Mouse (Mus musculus) midbrain, embryonic 12.5 days (tissue): Measurements from ENCODE around the gene Lhfpl3. TPM values are rescaled to one million over a fixed set of nuclear protein-coding genes. Genes with fewer than 3 reads are reported as not detected.
A peak's percentile ranks its signal among the peaks of the same experiment; 100 is the strongest.

Source experiments
- ATAC-seq: fragments of 200-750 bp; cut with Nextera tagmentation; 2 replicates; pipeline ENCODE4 v1.8.0; 2017; ENCODE audit warnings: low read depth, moderate TSS enrichment, moderate library complexity; ENCODE audit not compliant: low FRiP score
- H3K27ac ChIP-seq: fragments of 300-500 bp; sonication (generic); replicated peaks from 2 replicates; pipeline ENCODE4 v1.5.1; 2016; ENCODE audit warnings: mild to moderate bottlenecking
- H3K27me3 ChIP-seq: fragments of 300-500 bp; sonication (generic); 2 replicates; pipeline ENCODE4 v1.6.1; 2016; ENCODE audit warnings: mild to moderate bottlenecking
- H3K36me3 ChIP-seq: fragments of 300-500 bp; sonication (generic); 2 replicates; pipeline ENCODE4 v1.6.1; 2016
- H3K4me1 ChIP-seq: fragments of 300-500 bp; sonication (generic); 2 replicates; pipeline ENCODE4 v1.6.1; 2016
- H3K4me2 ChIP-seq: fragments of 300-500 bp; sonication (generic); replicated peaks from 2 replicates; pipeline ENCODE4 v1.6.1; 2016; ENCODE audit warnings: mild to moderate bottlenecking, moderate library complexity
- H3K4me3 ChIP-seq: fragments of 300-500 bp; sonication (generic); 2 replicates; pipeline ENCODE4 v1.5.1; 2016; ENCODE audit warnings: mild to moderate bottlenecking
- H3K9ac ChIP-seq: fragments of 300-500 bp; sonication (generic); replicated peaks from 2 replicates; pipeline ENCODE4 v1.6.1; 2016; ENCODE audit warnings: mild to moderate bottlenecking, moderate library complexity
- H3K9me3 ChIP-seq: fragments of 300-500 bp; sonication (generic); 2 replicates; pipeline ENCODE4 v1.6.1; 2016; ENCODE audit warnings: mild to moderate bottlenecking
- whole genome bisulfite sequencing: fragments of 180-500 bp; shearing (Covaris S2); methylation state at CpG from one replicate; pipeline ENCODE4 v1.1.7; 2016; 5-methylcytosine and 5-hydroxymethylcytosine counted together
- polyA plus RNA-seq: library from polyadenylated mRNA; unstranded; fragments of >200 nt; fragmentation: Nextera tagmentation; extraction: Ambion mirVana; gene quantifications from 2 replicates; pipeline ENCODE4 v1.2.1, GENCODE M21; 2016

Gene Lhfpl3
- polyA plus RNA-seq, 1 experiment from 2014 or later, result 1.9 TPM

- Histone ChIP-seq H3K9ac (no peak overlapping the region), H3K4me3 (no peak overlapping the region), H3K27me3 (no peaks in the 10 kb centered on the region), H3K9me3 (no peaks in the 10 kb centered on the region), H3K27ac (no peak overlapping the region), H3K4me1 (peaks cover 13% of the 10 kb centered on the region), H3K4me2 (no peak overlapping the region), H3K36me3 (no peaks in the 10 kb centered on the region)
- WGBS, result 88% methylated on average over 1 of the region's 1 CpGs
- no peak for ATAC-seq
Measured at GRCm38 (mm10) chr5:23166658-23167057, 420.8 kb downstream of the Lhfpl3 start.

GRCm38 (mm10) chr5:23189633-23190032 lies 443.8 kb downstream of the Lhfpl3 start:
- Histone ChIP-seq H3K4me3 (no peak overlapping the region), H3K4me2 (no peak overlapping the region), H3K9ac (no peak overlapping the region), H3K27me3 (no peaks in the 10 kb centered on the region), H3K27ac (no peak overlapping the region), H3K4me1 (no peaks in the 10 kb centered on the region), H3K9me3 (no peaks in the 10 kb centered on the region), H3K36me3 (no peaks in the 10 kb centered on the region)
- no peak for ATAC-seq
- 90% methylated on average over 6 of the region's 6 CpGs for WGBS

- H3K27ac ChIP-seq, result no peak overlapping the region
- H3K4me2 ChIP-seq, result no peak overlapping the region
- H3K4me3 ChIP-seq, result no peak overlapping the region
- H3K4me1 ChIP-seq, result no peaks in the 10 kb centered on the region
- no peaks in the 10 kb centered on the region for H3K27me3 ChIP-seq
- no peaks in the 10 kb centered on the region for H3K9me3 ChIP-seq
- H3K36me3 ChIP-seq, result no peaks in the 10 kb centered on the region
- ATAC-seq, result no peak
- H3K9ac ChIP-seq, result no peak overlapping the region
- WGBS, result 86% methylated on average over 4 of the region's 4 CpGs
Measured at GRCm38 (mm10) chr5:23196879-23197278, 451.0 kb downstream of the Lhfpl3 start.

GRCm38 (mm10) chr5:23213086-23213485 lies 467.2 kb downstream of the Lhfpl3 start:
- no peak overlapping the region for H3K27ac ChIP-seq
- no peak overlapping the region for H3K4me2 ChIP-seq
- no peaks in the 10 kb centered on the region for H3K27me3 ChIP-seq
- whole genome bisulfite sequencing, result 81% methylated on average over 5 of the region's 5 CpGs
- H3K36me3 ChIP-seq, result no peaks in the 10 kb centered on the region
- no peak overlapping the region for H3K9ac ChIP-seq
- no peaks in the 10 kb centered on the region for H3K4me1 ChIP-seq
- H3K4me3 ChIP-seq, result no peak overlapping the region
- H3K9me3 ChIP-seq, result no peaks in the 10 kb centered on the region
- no peak for ATAC-seq

DNA sequence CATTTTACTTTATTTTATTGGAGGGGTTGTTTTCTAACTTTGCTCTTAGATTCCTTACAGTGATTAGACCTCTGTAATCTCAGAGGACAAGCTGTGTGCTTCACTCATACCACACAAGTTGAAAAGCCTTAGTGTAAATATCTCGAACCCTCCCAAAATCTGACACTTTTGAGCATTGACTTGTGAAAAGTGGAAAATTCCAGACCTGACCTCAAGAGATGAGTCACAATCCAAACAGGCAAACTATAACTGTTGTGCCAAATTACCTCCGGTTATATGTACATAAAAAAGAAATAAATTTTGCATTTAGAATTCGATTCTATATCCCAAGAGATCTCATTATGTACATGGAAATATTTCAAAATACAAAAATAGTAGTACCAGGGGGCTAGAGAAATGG lies 468.8 kb downstream of the Lhfpl3 start:
- Histone ChIP-seq H3K4me1 (no peaks in the 10 kb centered on the region), H3K36me3 (no peaks in the 10 kb centered on the region), H3K4me2 (no peak overlapping the region), H3K9ac (no peak overlapping the region), H3K4me3 (no peak overlapping the region), H3K9me3 (no peaks in the 10 kb centered on the region), H3K27ac (no peak overlapping the region), H3K27me3 (no peaks in the 10 kb centered on the region)
- ATAC-seq, result no peak
- 93% methylated on average over 3 of the region's 3 CpGs for WGBS

DNA sequence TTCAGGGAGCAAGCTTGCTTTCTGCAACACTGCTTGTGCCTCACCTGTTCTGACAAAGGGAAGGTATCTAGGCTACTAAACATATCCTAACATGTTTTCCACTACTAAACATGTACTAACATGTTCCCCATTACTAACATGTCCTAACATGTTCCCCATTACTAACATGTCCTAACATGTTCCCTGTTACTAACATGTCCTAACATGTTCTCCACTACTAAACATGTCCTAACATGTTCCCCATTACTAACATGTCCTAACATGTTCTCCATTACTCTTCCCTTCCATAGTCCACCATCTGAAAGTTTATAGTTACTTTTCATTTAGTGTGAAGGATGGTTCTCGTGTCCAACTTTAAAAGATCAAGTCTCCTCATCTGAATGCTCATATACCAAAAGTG lies 473.8 kb downstream of the Lhfpl3 start:
- no peaks in the 10 kb centered on the region for H3K9me3 ChIP-seq
- H3K27ac ChIP-seq, result no peak overlapping the region
- no peak for ATAC-seq
- no peak overlapping the region for H3K4me3 ChIP-seq
- H3K36me3 ChIP-seq, result no peaks in the 10 kb centered on the region
- H3K4me2 ChIP-seq, result no peak overlapping the region
- H3K27me3 ChIP-seq, result no peaks in the 10 kb centered on the region
- no peaks in the 10 kb centered on the region for H3K4me1 ChIP-seq
- 88% methylated on average over 1 of the region's 1 CpGs for WGBS
- H3K9ac ChIP-seq, result no peak overlapping the region

GRCm38 (mm10) chr5:23224759-23225536 lies 479.1 kb downstream of the Lhfpl3 start:
- 21% methylated on average over 14 of the region's 14 CpGs for WGBS
- Histone ChIP-seq H3K9me3 (no peaks in the 10 kb centered on the region), H3K36me3 (no peaks in the 10 kb centered on the region), H3K4me2 (peak overlapping the region; percentile 52), H3K4me3 (peak overlapping the region; percentile 32), H3K9ac (no peak overlapping the region; the same call in 1 of the 2 replicates), H3K27me3 (no peaks in the 10 kb centered on the region), H3K4me1 (no peaks in the 10 kb centered on the region), H3K27ac (no peak overlapping the region)
- peak; percentile 90 for ATAC-seq

- ATAC-seq, result peak; percentile 41; the same call in 1 of the 2 replicates
- 21% methylated on average over 8 of the region's 8 CpGs for WGBS
- H3K4me2 ChIP-seq, result peak overlapping the region; percentile 52; the same call in 1 of the 2 replicates
- no peak overlapping the region for H3K27ac ChIP-seq
- no peak overlapping the region for H3K4me3 ChIP-seq
- no peaks in the 10 kb centered on the region for H3K36me3 ChIP-seq
- no peaks in the 10 kb centered on the region for H3K9me3 ChIP-seq
- H3K4me1 ChIP-seq, result no peaks in the 10 kb centered on the region
- no peak overlapping the region for H3K9ac ChIP-seq
- H3K27me3 ChIP-seq, result no peaks in the 10 kb centered on the region
Measured at GRCm38 (mm10) chr5:23225621-23226020, 479.8 kb downstream of the Lhfpl3 start.

GRCm38 (mm10) chr5:23226753-23227152 lies 480.9 kb downstream of the Lhfpl3 start:
- H3K27ac ChIP-seq, result no peak overlapping the region
- no peak for ATAC-seq
- WGBS, result 59% methylated on average over 3 of the region's 3 CpGs
- no peak overlapping the region for H3K4me2 ChIP-seq
- H3K27me3 ChIP-seq, result no peaks in the 10 kb centered on the region
- no peaks in the 10 kb centered on the region for H3K9me3 ChIP-seq
- no peaks in the 10 kb centered on the region for H3K4me1 ChIP-seq
- no peak overlapping the region for H3K4me3 ChIP-seq
- H3K9ac ChIP-seq, result no peak overlapping the region
- H3K36me3 ChIP-seq, result no peaks in the 10 kb centered on the region

DNA sequence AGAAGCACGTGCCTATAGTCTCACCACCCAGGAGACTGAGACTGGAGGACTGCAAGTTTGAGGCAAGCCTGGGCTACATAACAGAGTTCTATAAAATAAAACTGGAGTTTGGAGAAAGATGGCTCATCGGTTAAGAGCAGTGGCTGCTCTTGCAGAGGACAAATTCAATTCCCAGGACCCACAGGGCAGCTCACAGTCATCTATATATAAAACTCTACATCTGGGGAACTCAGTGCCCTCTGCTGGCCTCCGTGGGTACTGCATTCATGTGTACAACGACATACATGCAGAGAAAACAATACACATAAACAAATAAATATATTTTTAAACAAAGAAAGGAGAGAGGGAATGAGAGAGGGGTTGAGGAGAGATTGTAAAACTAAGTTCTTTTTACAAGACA lies 501.1 kb downstream of the Lhfpl3 start:
- no peak overlapping the region for H3K27ac ChIP-seq
- no peak overlapping the region for H3K4me2 ChIP-seq
- no peaks in the 10 kb centered on the region for H3K4me1 ChIP-seq
- no peak for ATAC-seq
- WGBS, result 42% methylated on average over 4 of the region's 4 CpGs
- no peak overlapping the region for H3K4me3 ChIP-seq
- no peaks in the 10 kb centered on the region for H3K9me3 ChIP-seq
- H3K27me3 ChIP-seq, result no peaks in the 10 kb centered on the region
- H3K9ac ChIP-seq, result no peak overlapping the region
- no peaks in the 10 kb centered on the region for H3K36me3 ChIP-seq

DNA sequence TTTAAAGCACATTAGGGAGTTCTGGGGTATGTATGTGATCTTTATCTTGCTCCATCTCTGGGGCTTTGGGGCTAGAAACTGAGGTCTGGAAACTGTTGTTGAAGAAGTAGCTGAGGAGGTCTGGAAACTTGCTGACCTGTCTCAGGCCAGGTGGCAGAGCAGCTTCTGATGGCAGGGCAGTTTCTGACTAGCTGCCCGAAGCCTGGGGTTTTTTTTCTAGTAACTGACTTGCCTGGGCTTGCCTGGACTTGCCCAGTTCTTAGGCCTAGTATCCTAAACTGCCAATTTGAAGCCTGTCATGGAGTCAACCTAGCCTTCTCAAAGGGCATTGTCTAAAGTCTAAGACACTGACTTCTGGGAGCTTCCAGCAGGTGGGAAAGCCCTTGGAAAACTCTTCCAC lies 501.9 kb downstream of the Lhfpl3 start:
- Histone ChIP-seq H3K36me3 (no peaks in the 10 kb centered on the region), H3K4me3 (no peak overlapping the region), H3K9me3 (no peaks in the 10 kb centered on the region), H3K27ac (no peak overlapping the region), H3K27me3 (no peaks in the 10 kb centered on the region), H3K4me1 (no peaks in the 10 kb centered on the region), H3K4me2 (no peak overlapping the region), H3K9ac (no peak overlapping the region)
- WGBS, result 83% methylated on average over 1 of the region's 1 CpGs
- ATAC-seq, result no peak

GRCm38 (mm10) chr5:23248303-23248702 lies 502.4 kb downstream of the Lhfpl3 start:
- Histone ChIP-seq H3K27me3 (no peaks in the 10 kb centered on the region), H3K27ac (no peak overlapping the region), H3K9ac (no peak overlapping the region), H3K36me3 (no peaks in the 10 kb centered on the region), H3K4me2 (no peak overlapping the region), H3K9me3 (no peaks in the 10 kb centered on the region), H3K4me3 (no peak overlapping the region), H3K4me1 (no peaks in the 10 kb centered on the region)
- ATAC-seq, result no peak
